Mouse (Mus musculus): ENCODE results near the gene Tmed5.

DNA sequence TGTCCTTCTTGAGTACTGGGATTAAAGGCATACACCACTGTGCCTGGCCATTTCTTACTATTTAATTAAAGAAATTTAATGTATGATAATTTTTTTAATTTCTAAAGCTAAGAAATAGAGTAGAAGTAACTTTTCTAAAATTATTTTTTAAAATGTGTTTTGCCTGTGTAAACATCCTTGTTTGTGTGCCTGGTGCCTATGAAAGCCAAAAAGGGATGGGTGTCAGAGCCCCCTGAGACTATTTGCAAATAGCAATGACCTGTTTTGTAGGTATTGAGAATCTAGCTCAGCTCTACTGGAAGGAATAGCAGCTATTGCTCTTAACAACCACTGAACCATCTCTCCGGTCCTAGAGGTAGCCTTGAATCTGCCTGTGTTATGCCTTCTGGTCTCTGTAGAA lies 60.1 kb downstream of the Tmed5 start:
- TF ChIP-seq POLR2A (IDR thresholded peaks at IDR 0.05; ENCODE audit: control insufficient read depth in 1 of 2, insufficient read depth in 1 of 2, low read depth in 1 of 2, low read length in 2 of 2, poor library complexity in 1 of 2) (no peak), CTCF (IDR thresholded peaks at IDR 0.05 in 2 of 3, conservative IDR thresholded peaks at IDR 0.05 in 1 of 3; ENCODE audit: control insufficient read depth in 1 of 3, insufficient read depth in 1 of 3, low read depth in 2 of 3, low read length in 3 of 3, poor library complexity in 1 of 3, severe bottlenecking in 1 of 3) (no peak)
